Mouse (Mus musculus): ENCODE measurements around the gene Gm13124.
"Not testable (repeated sequence)": the region's sequence is repeated elsewhere in the genome, so short reads cannot be mapped to it uniquely, and the experiment has no call there.

Gm13124 gene

DNA sequence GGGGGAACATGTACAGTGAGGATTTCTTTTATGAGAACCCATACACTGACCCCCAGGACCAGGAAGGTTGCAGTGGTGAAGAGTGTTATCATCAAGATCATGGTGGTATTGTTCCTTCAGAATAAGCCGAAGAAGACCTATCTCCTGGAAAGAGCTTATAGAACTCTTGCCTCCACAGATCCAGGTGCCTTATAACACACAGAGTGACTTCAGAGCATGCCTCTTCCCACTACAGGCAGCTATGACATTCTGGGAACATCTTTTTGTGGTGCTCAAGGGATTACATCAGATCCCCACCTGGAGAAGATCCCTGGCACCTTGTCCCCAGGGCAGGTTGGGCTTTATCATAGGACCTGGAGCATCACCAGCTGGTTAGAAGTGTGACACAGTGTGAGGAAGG, at the start of gene Gm13124:
Gm13124 (minus strand) TSS at position 101 of the 400 bp plus-strand sequence.
- DNase-seq: no peak

DNA sequence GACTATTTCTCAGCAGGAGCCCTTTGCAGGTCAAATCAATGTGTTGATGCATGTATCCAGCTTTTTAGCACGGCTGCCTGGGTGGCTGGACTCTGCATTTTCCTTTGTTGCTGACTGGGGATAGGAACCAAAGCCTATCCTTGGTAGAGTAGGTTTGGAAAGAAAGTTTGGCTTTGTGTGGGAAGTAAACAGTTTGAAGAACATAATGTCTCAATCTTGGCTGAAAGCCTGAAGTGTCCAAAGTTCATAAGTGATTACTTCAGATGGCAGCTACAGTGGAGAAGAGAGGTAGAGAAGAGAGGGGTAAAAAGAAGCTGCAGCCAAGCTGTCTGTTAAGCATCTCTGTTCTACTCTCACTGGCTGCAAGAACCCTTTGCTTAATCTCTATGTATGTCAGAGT, 49.7 kb upstream of the Gm13124 start:
- peak; percentile 22 to 43 for DNase-seq

DNA sequence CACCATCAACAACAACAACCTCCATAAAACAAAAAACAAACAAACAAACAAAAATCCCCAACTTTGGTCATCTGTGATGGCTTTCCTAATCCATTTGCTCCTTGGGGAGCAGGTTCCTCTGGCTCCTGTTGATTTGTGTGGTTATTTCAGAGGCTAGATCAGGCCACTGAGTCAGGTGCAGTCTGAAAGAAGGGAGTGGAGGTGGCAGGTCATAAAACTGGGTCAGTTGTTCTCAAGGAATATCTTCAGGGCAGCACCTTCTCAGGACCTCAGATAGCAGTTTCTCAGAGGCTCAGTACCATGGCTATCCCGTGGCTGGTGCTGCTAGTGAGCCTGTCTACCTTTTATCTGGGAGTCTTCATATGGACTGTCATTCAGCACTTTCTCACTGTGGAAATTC, 48.5 kb upstream of the Gm13124 start, which contains the start of gene Aadacl4:
Aadacl4 (plus strand) TSS at position 301 of the 400 bp plus-strand sequence.
- no peak for DNase-seq

DNA sequence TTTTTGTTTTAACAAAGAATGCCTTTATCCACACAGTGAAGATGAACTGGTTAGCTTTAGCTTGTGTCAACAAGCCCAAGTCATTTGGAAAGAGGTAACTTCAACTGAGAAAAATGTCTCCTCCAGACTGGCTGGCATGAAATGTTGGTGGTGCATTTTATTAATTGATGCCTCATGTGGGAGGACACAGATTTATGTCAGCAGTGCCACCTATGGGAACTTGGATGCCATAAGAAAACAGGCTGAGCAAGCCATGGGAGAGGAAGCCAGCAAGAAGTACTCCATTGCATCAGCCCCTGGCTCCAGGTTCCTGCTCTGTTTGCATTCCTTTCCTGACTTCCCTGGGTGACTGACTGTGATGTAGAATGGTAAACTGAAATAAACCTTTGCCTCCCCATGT, 27.9 kb upstream of the Gm13124 start:
- DNase-seq: no peak

DNA sequence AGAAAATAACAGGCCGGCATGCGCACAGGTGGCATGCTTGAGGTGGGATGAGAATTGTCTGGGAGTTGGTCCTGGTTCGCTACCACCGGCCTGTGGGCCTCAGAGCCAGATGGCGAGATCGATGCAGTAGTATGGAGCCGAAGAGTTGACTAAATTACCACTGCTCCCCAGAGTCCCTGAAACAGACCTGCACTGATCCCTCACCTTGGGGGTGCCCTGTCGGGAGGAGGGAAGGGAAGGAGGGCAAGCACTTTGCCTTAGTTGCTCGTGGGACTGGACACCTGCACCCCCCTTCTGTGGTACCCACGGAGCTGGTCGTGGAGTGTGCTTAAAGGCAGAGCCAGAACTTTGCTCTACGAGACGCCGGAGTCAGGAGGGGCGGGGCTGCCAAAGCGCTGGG, 21.3 kb upstream of the Gm13124 start:
- DNase-seq: not testable (repeated sequence)

DNA sequence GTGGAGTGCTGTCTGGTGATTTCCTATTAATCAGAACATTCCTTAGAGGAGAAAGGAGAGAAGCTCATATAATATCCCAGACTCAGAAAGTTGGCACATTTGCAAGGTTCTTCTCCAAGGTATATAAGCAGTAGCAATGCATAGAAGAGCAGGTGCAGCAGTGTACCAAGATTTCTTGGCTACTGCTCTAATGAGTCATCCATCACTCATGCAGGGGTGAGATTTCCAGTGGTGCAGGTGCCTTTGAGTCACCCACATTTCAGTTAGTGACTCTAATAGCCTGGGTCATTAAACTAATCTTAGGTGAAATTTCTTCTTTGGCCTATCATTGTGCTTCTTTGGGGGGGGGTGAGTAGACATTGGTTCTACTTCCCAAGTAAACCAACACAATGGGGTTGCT, 2.8 kb upstream of the Gm13124 start:
- no peak for DNase-seq

DNA sequence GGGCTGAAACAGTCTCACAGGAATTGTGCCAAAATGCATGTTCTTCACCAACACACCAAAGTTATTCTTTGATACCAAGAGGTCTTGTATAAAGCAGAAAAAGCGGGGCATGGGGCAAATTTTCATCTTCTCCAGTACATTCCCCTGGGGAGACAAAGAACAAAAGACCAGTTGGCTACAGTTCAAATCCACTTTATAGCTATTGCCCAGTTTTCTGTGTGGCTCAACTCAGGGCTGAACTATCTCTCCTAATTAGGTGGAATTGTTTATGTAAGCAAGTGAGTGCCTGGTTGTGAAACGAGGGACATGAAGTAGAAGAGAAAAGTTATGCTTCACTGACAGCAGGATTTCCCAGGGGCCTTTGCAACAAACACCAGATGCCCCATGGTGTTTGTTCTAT, 3.7 kb downstream of the Gm13124 start:
- DNase-seq: no peak

DNA sequence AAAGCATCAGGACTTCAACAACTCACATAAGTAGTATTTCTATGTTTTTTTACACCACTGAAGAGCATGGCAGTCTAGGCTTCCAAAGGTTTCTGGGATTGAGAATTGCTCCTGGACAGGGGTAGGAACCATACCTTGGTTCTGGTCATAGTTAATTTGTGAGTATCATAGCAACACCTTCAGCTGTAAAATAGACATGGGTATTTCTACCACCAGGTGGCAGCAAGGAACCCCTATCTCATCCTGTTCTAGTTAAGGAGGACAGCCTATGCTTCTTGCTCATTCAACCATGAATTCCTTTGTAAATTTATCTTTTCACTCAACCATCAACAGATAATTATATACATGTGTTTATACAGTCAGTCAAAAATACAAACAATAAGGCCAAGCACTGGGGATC, 5.1 kb downstream of the Gm13124 start:
- DNase-seq: peak; percentile 1 to 40

DNA sequence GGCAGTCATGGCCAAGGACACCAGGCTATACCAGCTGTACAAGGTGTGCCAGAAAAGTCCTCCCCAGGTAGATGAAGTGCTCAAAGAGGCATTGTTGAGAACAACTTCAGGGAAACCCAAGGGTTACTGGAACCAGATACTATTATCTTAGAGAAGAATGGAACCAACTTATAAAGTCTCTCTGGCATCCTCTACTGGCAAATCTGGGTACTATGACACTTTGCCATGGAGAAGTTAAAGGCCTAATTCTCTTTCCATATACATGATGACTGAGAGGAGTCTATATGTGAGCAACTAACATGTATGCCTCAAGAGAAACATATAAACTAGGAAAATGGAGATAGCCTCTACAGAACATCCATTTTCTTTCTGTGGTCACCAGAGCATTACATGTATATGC, 13.8 kb downstream of the Gm13124 start:
- no peak for DNase-seq

DNA sequence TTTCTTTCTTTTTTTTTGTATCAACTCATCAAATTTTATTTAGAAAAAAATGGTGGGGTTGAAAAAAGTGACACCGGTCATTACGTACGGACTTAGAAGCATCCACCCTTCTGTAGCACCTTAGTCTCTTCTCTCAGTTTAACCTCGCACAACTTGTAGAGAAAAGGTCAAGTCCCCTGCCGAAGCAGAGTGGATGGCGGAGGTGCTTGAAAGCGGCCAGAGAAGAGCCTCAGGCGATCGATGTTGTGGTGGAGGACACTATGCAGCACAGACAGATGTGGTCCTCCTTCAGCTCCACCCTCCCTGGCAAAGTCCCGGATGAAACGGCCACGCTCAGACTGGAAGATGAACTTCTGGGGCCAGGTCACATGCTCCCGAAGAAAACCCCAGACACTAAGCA, 19.6 kb downstream of the Gm13124 start:
- DNase-seq: not testable (repeated sequence)

DNA sequence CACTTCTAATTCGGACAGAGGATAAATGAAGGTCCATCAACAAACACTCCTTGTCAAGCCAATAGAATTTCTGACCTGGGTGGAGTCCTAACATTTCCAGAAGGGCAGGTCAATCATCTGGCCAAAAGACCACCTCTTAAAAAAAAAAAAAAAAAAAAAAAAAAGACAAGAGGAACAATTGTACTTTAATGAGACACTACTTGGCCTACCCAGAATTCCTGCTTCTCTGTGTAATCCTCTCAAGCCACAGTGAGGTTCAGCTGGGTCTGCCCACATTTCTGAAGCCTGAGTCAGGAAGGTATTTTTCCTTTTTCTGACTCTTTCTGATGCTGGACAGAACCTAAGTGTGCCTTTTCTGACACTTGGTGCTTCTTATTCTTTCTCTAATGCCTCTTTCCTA, 20.2 kb downstream of the Gm13124 start:
- no peak for DNase-seq

DNA sequence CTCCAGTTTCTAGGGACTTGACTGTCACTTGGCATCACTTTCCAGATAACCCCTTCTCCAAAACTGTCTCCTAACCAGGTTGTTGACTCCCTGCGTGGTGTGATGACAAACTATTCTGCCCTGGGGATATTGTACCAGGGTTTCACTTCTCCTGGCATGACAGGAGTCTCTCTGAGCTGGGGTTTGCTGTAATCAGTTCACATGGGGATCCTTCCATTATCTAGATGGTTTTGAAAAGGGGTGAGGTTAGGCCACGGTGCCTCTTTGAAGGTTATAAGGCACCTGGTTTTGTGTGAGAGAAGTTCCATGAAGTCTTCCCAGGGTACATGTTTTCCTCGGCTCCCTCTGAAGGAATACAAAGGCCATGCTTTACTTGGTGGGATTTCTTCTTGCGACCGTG, 45.4 kb downstream of the Gm13124 start, which contains the start of gene 9430007A20Rik:
9430007A20Rik (plus strand) TSS at position 301 of the 400 bp plus-strand sequence.
- DNase-seq: no peak

DNA sequence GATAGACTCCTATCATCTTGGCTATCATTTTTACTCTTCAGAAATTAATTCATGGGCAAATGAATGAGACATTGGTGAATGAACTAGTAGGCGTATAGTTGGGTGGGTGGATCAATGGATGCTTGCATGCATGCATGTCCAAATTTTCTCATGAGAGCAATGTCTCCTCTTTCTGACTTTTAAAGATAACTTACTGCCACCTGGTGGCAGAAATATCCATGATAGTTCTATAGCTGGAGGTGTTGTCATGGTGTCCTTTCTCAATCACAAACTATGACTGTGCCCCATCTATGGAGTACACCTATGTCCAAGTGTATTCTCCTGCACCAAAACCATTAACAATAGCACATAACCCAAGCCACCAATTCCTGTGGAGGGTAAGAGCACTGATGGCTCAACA, 58.4 kb downstream of the Gm13124 start:
- no peak for DNase-seq

Measured in kidney, adult 8-10 months (tissue).